Mouse (Mus musculus): ENCODE data around the gene Frrs1l. TPM values are rescaled to one million over a fixed set of nuclear protein-coding genes. Genes with fewer than 3 reads are reported as not detected.

Gene Frrs1l
- polyA plus RNA-seq, 1 experiment, result under 0.01 TPM

DNA sequence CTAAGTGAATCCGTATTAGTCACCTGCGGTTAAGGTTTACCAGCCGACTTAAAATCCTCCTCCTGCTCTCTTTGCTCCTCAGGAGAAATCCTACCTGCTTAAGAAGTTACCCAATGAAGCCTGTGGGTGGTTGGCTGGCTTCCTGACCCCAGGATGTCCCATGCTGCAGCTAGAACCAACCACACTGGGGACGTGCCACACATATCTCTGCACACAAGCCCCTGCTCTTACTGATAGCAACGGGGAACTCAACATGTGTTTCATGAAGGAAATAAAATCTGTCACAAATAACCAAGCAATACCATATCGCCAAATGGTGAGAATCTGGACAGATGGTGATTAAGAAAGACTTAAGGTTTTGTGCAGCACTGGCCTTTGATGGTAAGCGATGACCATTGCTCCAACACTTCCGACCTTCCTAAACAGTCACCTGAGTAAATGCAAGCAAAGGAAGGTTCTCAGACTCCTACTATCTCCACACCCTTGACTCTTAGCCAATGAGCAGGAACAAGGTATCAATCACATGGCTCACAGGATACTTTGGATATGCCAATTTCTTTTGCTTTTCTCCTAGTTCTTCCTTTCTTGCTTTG lies 21.4 kb upstream of the Frrs1l start:
- H3K79me3 ChIP-seq (ENCODE audit: low read depth), result no peaks in the 10 kb centered on the region
- H3ac ChIP-seq (ENCODE audit: control insufficient read depth, insufficient read length, low read depth), result no peak overlapping the region
- peaks cover 62% of the 10 kb centered on the region for H3K27me3 ChIP-seq (ENCODE audit: control insufficient read depth, insufficient read depth, insufficient read length)
- no peaks in the 10 kb centered on the region for H3K79me2 ChIP-seq (ENCODE audit: control insufficient read depth, insufficient read depth)
- no peak overlapping the region for H3K4me3 ChIP-seq (ENCODE audit: insufficient read depth, poor library complexity, severe bottlenecking)
- TF ChIP-seq MAX (IDR thresholded peaks at IDR 0.05) (no peak), MYOD1 (IDR thresholded peaks at IDR 0.05; ENCODE audit: control insufficient read depth, insufficient read length, low read depth) (no peak), CTCF (IDR thresholded peaks at IDR 0.05; ENCODE audit: control insufficient read depth, insufficient read depth, insufficient read length) (no peak), USF1 (IDR thresholded peaks at IDR 0.05; ENCODE audit: low read depth) (no peak), CEBPB (IDR thresholded peaks at IDR 0.05; ENCODE audit: low read depth) (no peak), MYOG (IDR thresholded peaks at IDR 0.05; ENCODE audit: control insufficient read depth, extremely low read depth, insufficient read length) (no peak), FOSL1 (IDR thresholded peaks at IDR 0.05; ENCODE audit: insufficient read depth, low read length, poor library complexity, severe bottlenecking) (no peak)
- H3K36me3 ChIP-seq (ENCODE audit: control insufficient read depth, insufficient read depth), result no peaks in the 10 kb centered on the region

DNA sequence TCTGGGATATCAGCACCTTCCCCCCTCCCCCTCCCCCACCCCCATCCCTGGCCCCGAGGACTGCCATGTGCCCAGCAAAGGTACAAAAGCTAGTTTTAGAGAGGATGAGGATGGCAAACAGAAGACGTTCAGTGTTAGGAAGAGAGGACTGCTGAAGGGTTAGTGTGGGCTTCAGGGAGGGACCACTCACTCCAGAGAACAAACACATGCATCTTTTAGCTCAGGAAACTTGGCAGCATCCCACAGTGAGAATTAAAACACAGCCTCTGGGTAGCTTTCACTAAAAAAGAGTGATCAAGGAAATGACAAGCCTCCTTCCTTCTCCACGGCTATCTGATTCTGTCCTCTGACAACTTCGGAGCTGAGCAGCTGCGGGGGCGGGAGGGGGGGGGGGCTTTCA lies 20.7 kb upstream of the Frrs1l start:
- no peak overlapping the region for H3K4me3 ChIP-seq (ENCODE audit: insufficient read depth, poor library complexity, severe bottlenecking)
- TF ChIP-seq MAX (IDR thresholded peaks at IDR 0.05) (no peak), MYOG (IDR thresholded peaks at IDR 0.05; ENCODE audit: control insufficient read depth, extremely low read depth, insufficient read length) (no peak), CTCF (IDR thresholded peaks at IDR 0.05; ENCODE audit: control insufficient read depth, insufficient read depth, insufficient read length) (no peak), USF1 (IDR thresholded peaks at IDR 0.05; ENCODE audit: low read depth) (no peak), MYOD1 (IDR thresholded peaks at IDR 0.05; ENCODE audit: control insufficient read depth, insufficient read length, low read depth) (no peak), FOSL1 (IDR thresholded peaks at IDR 0.05; ENCODE audit: insufficient read depth, low read length, poor library complexity, severe bottlenecking) (no peak), CEBPB (IDR thresholded peaks at IDR 0.05; ENCODE audit: low read depth) (no peak)
- no peaks in the 10 kb centered on the region for H3K79me2 ChIP-seq (ENCODE audit: control insufficient read depth, insufficient read depth)
- H3K79me3 ChIP-seq (ENCODE audit: low read depth), result no peaks in the 10 kb centered on the region
- H3K36me3 ChIP-seq (ENCODE audit: control insufficient read depth, insufficient read depth), result no peaks in the 10 kb centered on the region
- no peak overlapping the region for H3ac ChIP-seq (ENCODE audit: control insufficient read depth, insufficient read length, low read depth)
- H3K27me3 ChIP-seq (ENCODE audit: control insufficient read depth, insufficient read depth, insufficient read length), result peaks cover 59% of the 10 kb centered on the region

DNA sequence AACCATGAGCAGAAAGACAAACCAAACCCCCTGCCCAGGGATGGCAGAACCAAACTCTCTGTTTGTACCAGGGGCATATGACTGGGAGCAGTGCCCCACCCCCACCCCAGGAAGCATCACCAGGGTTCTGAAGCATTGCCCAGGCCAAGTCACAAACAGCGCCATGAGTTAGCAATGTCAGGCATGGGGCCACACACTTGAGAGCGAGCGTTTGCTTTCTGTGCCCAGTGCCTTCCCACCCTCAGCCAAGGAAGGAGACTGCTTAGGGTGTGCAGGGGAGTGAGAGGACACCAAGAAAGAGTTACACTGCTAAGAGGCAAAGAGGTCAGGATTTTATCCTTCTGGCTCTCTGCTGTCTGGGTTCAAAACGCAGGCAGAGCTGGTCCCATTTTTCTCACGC lies 20.2 kb upstream of the Frrs1l start:
- H3K36me3 ChIP-seq (ENCODE audit: control insufficient read depth, insufficient read depth), result no peaks in the 10 kb centered on the region
- no peak overlapping the region for H3K4me3 ChIP-seq (ENCODE audit: insufficient read depth, poor library complexity, severe bottlenecking)
- H3K79me2 ChIP-seq (ENCODE audit: control insufficient read depth, insufficient read depth), result no peaks in the 10 kb centered on the region
- TF ChIP-seq FOSL1 (IDR thresholded peaks at IDR 0.05; ENCODE audit: insufficient read depth, low read length, poor library complexity, severe bottlenecking) (no peak), CEBPB (IDR thresholded peaks at IDR 0.05; ENCODE audit: low read depth) (no peak), MYOD1 (IDR thresholded peaks at IDR 0.05; ENCODE audit: control insufficient read depth, insufficient read length, low read depth) (no peak), USF1 (IDR thresholded peaks at IDR 0.05; ENCODE audit: low read depth) (no peak), MAX (IDR thresholded peaks at IDR 0.05) (no peak), CTCF (IDR thresholded peaks at IDR 0.05; ENCODE audit: control insufficient read depth, insufficient read depth, insufficient read length) (no peak), MYOG (IDR thresholded peaks at IDR 0.05; ENCODE audit: control insufficient read depth, extremely low read depth, insufficient read length) (no peak)
- no peaks in the 10 kb centered on the region for H3K79me3 ChIP-seq (ENCODE audit: low read depth)
- peaks cover 55% of the 10 kb centered on the region for H3K27me3 ChIP-seq (ENCODE audit: control insufficient read depth, insufficient read depth, insufficient read length)
- no peak overlapping the region for H3ac ChIP-seq (ENCODE audit: control insufficient read depth, insufficient read length, low read depth)

DNA sequence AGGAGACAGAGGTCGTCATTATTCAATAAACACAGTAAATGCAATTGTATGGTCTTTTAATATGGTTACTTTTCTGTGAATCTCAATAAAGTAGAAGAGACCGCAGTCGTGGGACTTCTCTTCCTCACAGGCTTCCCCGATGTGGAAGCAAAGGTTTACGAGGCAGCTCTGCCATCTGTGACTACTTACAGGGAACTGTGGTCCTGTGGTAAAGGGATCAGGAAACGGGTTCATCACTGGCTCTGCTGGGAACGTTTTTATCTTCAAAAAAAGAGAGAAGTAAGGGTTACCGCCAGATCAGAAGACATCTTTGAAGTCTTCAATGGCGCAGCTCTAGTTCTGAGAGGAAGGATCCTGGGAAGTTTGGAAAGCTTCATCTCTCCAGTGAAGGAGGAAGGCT lies 17.5 kb upstream of the Frrs1l start:
- Histone ChIP-seq H3K4me3 (ENCODE audit: insufficient read depth, poor library complexity, severe bottlenecking) (no peak overlapping the region), H3ac (ENCODE audit: control insufficient read depth, insufficient read length, low read depth) (no peak overlapping the region), H3K36me3 (ENCODE audit: control insufficient read depth, insufficient read depth) (no peaks in the 10 kb centered on the region), H3K79me2 (ENCODE audit: control insufficient read depth, insufficient read depth) (no peaks in the 10 kb centered on the region), H3K79me3 (ENCODE audit: low read depth) (no peaks in the 10 kb centered on the region), H3K27me3 (ENCODE audit: control insufficient read depth, insufficient read depth, insufficient read length) (peaks cover 35% of the 10 kb centered on the region)
- TF ChIP-seq USF1 (IDR thresholded peaks at IDR 0.05; ENCODE audit: low read depth), result no peak
- no peak for TF ChIP-seq MAX (IDR thresholded peaks at IDR 0.05)
- TF ChIP-seq FOSL1 (IDR thresholded peaks at IDR 0.05; ENCODE audit: insufficient read depth, low read length, poor library complexity, severe bottlenecking), result no peak

DNA sequence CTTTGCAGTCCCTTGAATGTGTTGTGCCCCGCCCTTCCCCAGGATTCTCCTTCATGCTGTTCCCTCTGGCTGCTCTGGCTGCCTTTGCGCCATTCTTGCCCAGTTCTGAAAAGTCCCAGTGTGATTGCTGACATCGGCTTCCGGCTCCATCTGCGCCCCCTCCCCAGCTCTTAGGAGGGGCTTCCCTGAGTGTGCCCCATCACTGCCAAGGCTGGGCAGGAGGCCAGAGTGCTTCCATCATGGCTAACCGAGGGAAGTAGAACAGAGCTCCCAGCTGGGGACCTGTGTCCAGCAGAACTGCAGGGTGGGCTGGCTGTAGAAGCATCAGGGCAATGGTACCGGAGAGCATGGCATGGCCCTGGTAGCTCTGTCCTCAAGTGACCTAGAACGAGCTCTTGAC lies 14.8 kb upstream of the Frrs1l start:
- Histone ChIP-seq H3ac (ENCODE audit: control insufficient read depth, insufficient read length, low read depth) (no peak overlapping the region), H3K79me2 (ENCODE audit: control insufficient read depth, insufficient read depth) (no peaks in the 10 kb centered on the region), H3K36me3 (ENCODE audit: control insufficient read depth, insufficient read depth) (no peaks in the 10 kb centered on the region), H3K27me3 (ENCODE audit: control insufficient read depth, insufficient read depth, insufficient read length) (peaks cover 17% of the 10 kb centered on the region), H3K79me3 (ENCODE audit: low read depth) (no peaks in the 10 kb centered on the region), H3K4me3 (ENCODE audit: insufficient read depth, poor library complexity, severe bottlenecking) (no peak overlapping the region)
- TF ChIP-seq MYOG (IDR thresholded peaks at IDR 0.05; ENCODE audit: control insufficient read depth, extremely low read depth, insufficient read length), result no peak
- no peak for TF ChIP-seq MAX (IDR thresholded peaks at IDR 0.05)
- no peak for TF ChIP-seq FOSL1 (IDR thresholded peaks at IDR 0.05; ENCODE audit: insufficient read depth, low read length, poor library complexity, severe bottlenecking)
- no peak for TF ChIP-seq CEBPB (IDR thresholded peaks at IDR 0.05; ENCODE audit: low read depth)
- no peak for TF ChIP-seq USF1 (IDR thresholded peaks at IDR 0.05; ENCODE audit: low read depth)
- no peak for TF ChIP-seq MYOD1 (IDR thresholded peaks at IDR 0.05; ENCODE audit: control insufficient read depth, insufficient read length, low read depth)
- TF ChIP-seq CTCF (IDR thresholded peaks at IDR 0.05; ENCODE audit: control insufficient read depth, insufficient read depth, insufficient read length), result no peak

DNA sequence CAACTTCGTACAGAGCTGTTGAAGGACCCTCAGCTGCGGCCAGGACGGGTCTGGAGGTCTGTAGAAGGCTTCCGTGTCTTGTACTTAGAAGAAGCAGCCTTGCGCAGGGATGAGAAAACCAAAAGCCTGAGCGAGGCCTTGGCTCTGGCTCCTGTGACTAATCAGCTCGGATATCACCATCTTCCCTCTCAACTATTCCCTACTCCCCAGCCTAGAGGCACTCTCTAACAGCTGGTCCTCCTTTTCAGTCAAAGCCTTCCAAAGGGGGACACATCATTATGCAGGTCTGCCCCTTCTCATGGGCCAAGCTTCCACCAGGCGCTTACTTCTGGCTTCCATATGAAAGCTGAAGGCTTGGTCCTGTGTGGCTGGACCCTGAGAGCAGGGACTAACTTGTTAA lies 13.7 kb upstream of the Frrs1l start:
- Histone ChIP-seq H3K79me2 (ENCODE audit: control insufficient read depth, insufficient read depth) (no peaks in the 10 kb centered on the region), H3K36me3 (ENCODE audit: control insufficient read depth, insufficient read depth) (no peaks in the 10 kb centered on the region), H3K27me3 (ENCODE audit: control insufficient read depth, insufficient read depth, insufficient read length) (peaks cover 17% of the 10 kb centered on the region), H3ac (ENCODE audit: control insufficient read depth, insufficient read length, low read depth) (no peak overlapping the region), H3K4me3 (ENCODE audit: insufficient read depth, poor library complexity, severe bottlenecking) (no peak overlapping the region), H3K79me3 (ENCODE audit: low read depth) (no peaks in the 10 kb centered on the region)
- TF ChIP-seq FOSL1 (IDR thresholded peaks at IDR 0.05; ENCODE audit: insufficient read depth, low read length, poor library complexity, severe bottlenecking) (no peak), CTCF (IDR thresholded peaks at IDR 0.05; ENCODE audit: control insufficient read depth, insufficient read depth, insufficient read length) (no peak), USF1 (IDR thresholded peaks at IDR 0.05; ENCODE audit: low read depth) (no peak), MAX (IDR thresholded peaks at IDR 0.05) (no peak), CEBPB (IDR thresholded peaks at IDR 0.05; ENCODE audit: low read depth) (no peak), MYOG (IDR thresholded peaks at IDR 0.05; ENCODE audit: control insufficient read depth, extremely low read depth, insufficient read length) (no peak), MYOD1 (IDR thresholded peaks at IDR 0.05; ENCODE audit: control insufficient read depth, insufficient read length, low read depth) (no peak)

All from C2C12 (cell line).